Comparison of ENCODE assay signal across 8 mouse cellular contexts in the genomic region with DNA sequence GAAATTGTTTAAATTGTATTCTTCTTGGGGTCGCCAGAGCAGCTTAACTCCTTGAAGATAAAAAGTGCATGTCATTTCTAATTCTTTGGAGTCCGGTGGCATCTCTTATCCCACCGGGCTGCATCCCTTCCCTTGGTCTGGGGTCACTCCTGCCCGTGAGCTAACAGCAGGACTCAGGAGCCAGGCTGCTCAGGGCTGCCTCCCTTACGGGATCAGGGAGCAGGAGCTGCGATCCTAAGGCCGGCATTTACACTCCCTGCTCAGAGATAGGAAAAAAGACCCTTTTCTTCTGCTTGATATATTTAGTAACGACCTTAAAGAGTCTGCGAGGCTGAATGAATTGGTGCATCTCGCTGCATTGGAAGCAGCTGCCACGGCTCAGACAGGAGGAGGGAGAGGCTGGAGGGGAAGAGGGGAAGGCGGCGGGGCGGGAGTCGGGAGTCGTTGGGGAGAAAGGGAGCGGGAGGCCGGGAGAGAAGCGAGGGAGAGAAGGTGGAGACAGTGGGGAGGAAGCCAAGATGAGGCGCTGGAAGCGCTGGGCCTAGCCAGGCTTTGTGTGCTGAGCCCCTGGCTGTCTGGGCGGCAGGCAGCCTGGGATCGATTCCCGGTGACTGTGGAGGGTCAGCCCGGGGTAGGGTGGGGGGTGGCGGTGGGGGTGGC. TPM values are rescaled to one million over a fixed set of nuclear protein-coding genes. Genes with fewer than 3 reads are reported as not detected.
A peak's percentile ranks its signal among the peaks of the same experiment; 100 is the strongest.
DNase-seq lines count a peak whose midpoint lies in the region; ATAC-seq lines count a peak whose summit lies in the region.

No protein-coding gene starts in this region.

- intact Hi-C loops in heart, postnatal 25 days (cut with DNase I): no loop called here

- H3K27me3 ChIP-seq in heart, embryonic 10.5 days (ENCODE audit: insufficient read depth, poor library complexity, severe bottlenecking): peaks cover 65% of the 10 kb centered on the region
- H3K27me3 ChIP-seq in stomach, embryonic 15.5 days (replicated peaks): peaks cover 25% of the 10 kb centered on the region

- H3K27ac ChIP-seq in heart, embryonic 10.5 days: no peak overlapping the region; the same call in 1 of the 2 replicates
- H3K27ac ChIP-seq in stomach, embryonic 15.5 days: no peak overlapping the region

- no peaks in the 10 kb centered on the region for H3K9me3 ChIP-seq in heart, embryonic 10.5 days
- H3K9me3 ChIP-seq in stomach, embryonic 15.5 days: no peaks in the 10 kb centered on the region

- peak overlapping the region; percentile 42 for H3K4me2 ChIP-seq in stomach, embryonic 15.5 days

- no peak for DNase-seq in heart, embryonic 10.5 days (ENCODE audit: low spot score)
- no peak for DNase-seq in heart, postnatal 25 days (ENCODE audit: low spot score)
- DNase-seq in brain, adult 2 months (ENCODE audit: low read depth, low spot score): peak; percentile 83
- peak; percentile 36 to 37 for DNase-seq in frontal cortex, postnatal 14 days (ENCODE audit: low spot score in 2 of 2)
- DNase-seq in mesoderm, embryonic 11.5 days (ENCODE audit: low read depth, low spot score): peak; percentile 19
- no peak for DNase-seq in adrenal gland, postnatal 36 days

- H3K9ac ChIP-seq in stomach, embryonic 15.5 days: no peak overlapping the region

- H3K36me3 ChIP-seq in heart, embryonic 10.5 days: no peaks in the 10 kb centered on the region
- no peaks in the 10 kb centered on the region for H3K36me3 ChIP-seq in stomach, embryonic 15.5 days

- 1% methylated on average over 26 of the region's 26 CpGs for WGBS in heart, embryonic 10.5 days
- 1% methylated on average over 26 of the region's 26 CpGs for WGBS in stomach, embryonic 15.5 days

- peaks cover 13% of the 10 kb centered on the region for H3K4me1 ChIP-seq in heart, embryonic 10.5 days
- H3K4me1 ChIP-seq in stomach, embryonic 15.5 days: 0 out of 2 replicates have a peak, but pooled peaks cover 6% of the 10 kb centered on the region

- no peak for ATAC-seq in stomach, embryonic 15.5 days (ENCODE audit: insufficient read depth, low FRiP score, low read depth)
- no peak for ATAC-seq in granulocyte monocyte progenitor cell, adult 5-6 weeks (replicated peaks; ENCODE audit: poor library complexity, severe bottlenecking)

- peak overlapping the region; percentile 49 for H3K4me3 ChIP-seq in heart, embryonic 10.5 days
- H3K4me3 ChIP-seq in stomach, embryonic 15.5 days (replicated peaks): peak overlapping the region; percentile 11; the same call in 1 of the 2 replicates

RNA-seq across cellular contexts. Expression of gene Crtac1, which starts 51.1 kb away (rescaled TPM):
- 0.07 and 0.28 TPM in 2 replicates for polyA plus RNA-seq in heart, embryonic 10.5 days (2016; fragmentation: Nextera tagmentation; extraction: Ambion mirVana)
- total RNA-seq in heart, postnatal 25 days (2021): under 1 TPM in 1 of 2 experiments, not detected in 1; 0.10 TPM
- polyA plus RNA-seq in stomach, embryonic 15.5 days (2015; fragmentation: Nextera tagmentation; extraction: Ambion mirVana): 3.8 and 4.0 TPM in 2 replicates
- under 1 TPM; 0.30 to 0.93 TPM for total RNA-seq in adrenal gland, postnatal 36 days (2021)
- 0.17 TPM in 1 of 2 replicates, not detected in the other for total RNA-seq in granulocyte monocyte progenitor cell, adult 5-6 weeks (2014; fragmentation: Nextera tagmentation)
- total RNA-seq in granulocyte monocyte progenitor cell, adult 5-6 weeks (2017): not detected in 2 replicates

Comparison
In these comparisons a context has a peak if more than half of its experiments do, and no peak if none do; other contexts are left out.
1. DNase-seq: peak in brain, adult 2 months (single experiment), frontal cortex, postnatal 14 days (2 of 2) and mesoderm, embryonic 11.5 days (single experiment); none in heart, embryonic 10.5 days (single experiment), heart, postnatal 25 days (single experiment) and adrenal gland, postnatal 36 days (0 of 2).